Mouse (Mus musculus) olfactory bulb, adult 2 months (tissue): ENCODE results near the gene Dbi.

Experiments
- CTCF ChIP-seq: fragments of 200-500 bp; IDR thresholded peaks from 2 replicates; pipeline ENCODE4 v1.5.1; 2012; ENCODE audit warnings: low read depth, mild to moderate bottlenecking, low read length, moderate library complexity; ENCODE audit not compliant: insufficient read depth
- POLR2A ChIP-seq: fragments of 200-500 bp; IDR thresholded peaks from 2 replicates; pipeline ENCODE4 v1.6.1; 2012; ENCODE audit warnings: mild to moderate bottlenecking, low read depth, low read length, moderate library complexity; ENCODE audit not compliant: insufficient read depth

- no peak for TF ChIP-seq CTCF
- TF ChIP-seq POLR2A = no peak
These were observed 11.0 kb downstream of the Dbi start for GRCm38 (mm10) chr1:120109741-120110432.
